Mouse (Mus musculus): Measurements from ENCODE around the gene Gipc3.
A peak's percentile ranks its signal among the peaks of the same experiment; 100 is the strongest.

Gipc3 gene

GRCm38 (mm10) chr10:81366477-81367206 lies 23.6 kb upstream of the Gipc3 start:
- DNase-seq, result no peak

GRCm38 (mm10) chr10:81365672-81366476 lies 22.8 kb upstream of the Gipc3 start, which contains the start of gene 4930404N11Rik:
4930404N11Rik (minus strand) TSS chr10:81365816.
- DNase-seq, result no peak

GRCm38 (mm10) chr10:81365073-81365472 lies 22.0 kb upstream of the Gipc3 start:
- DNase-seq, result peak; percentile 96

- DNase-seq, result peak; percentile 96
These were observed 21.6 kb upstream of the Gipc3 start for GRCm38 (mm10) chr10:81364666-81365065.

GRCm38 (mm10) chr10:81363436-81364346 lies 20.6 kb upstream of the Gipc3 start:
- peak; percentile 96 for DNase-seq

GRCm38 (mm10) chr10:81362336-81362949 lies 19.4 kb upstream of the Gipc3 start:
- DNase-seq, result no peak

- no peak for DNase-seq
These were observed 17.7 kb upstream of the Gipc3 start for GRCm38 (mm10) chr10:81360721-81361120.

GRCm38 (mm10) chr10:81358841-81359240 lies 15.8 kb upstream of the Gipc3 start:
- no peak for DNase-seq

- DNase-seq, result peak; percentile 94
These were observed 15.1 kb upstream of the Gipc3 start for GRCm38 (mm10) chr10:81358209-81358608.

- DNase-seq, result peak; percentile 99
These were observed 14.2 kb upstream of the Gipc3 start, which contains the start of gene Mfsd12 for GRCm38 (mm10) chr10:81356991-81357844. Mfsd12 (plus strand) TSS chr10:81357491.

- peak; percentile 96 for DNase-seq
These were observed 13.4 kb upstream of the Gipc3 start for GRCm38 (mm10) chr10:81356352-81356990.

- no peak for DNase-seq
These were observed 12.5 kb upstream of the Gipc3 start for GRCm38 (mm10) chr10:81355533-81355932.

- peak; percentile 92 for DNase-seq
These were observed 11.8 kb upstream of the Gipc3 start for GRCm38 (mm10) chr10:81354738-81355477.

GRCm38 (mm10) chr10:81351678-81352291 lies 8.7 kb upstream of the Gipc3 start:
- peak; percentile 93 for DNase-seq

- peak; percentile 100 for DNase-seq
These were observed 7.4 kb upstream of the Gipc3 start, which contains the start of gene Hmg20b for GRCm38 (mm10) chr10:81350351-81351063. Hmg20b (minus strand) TSS chr10:81350480.

- DNase-seq, result no peak
These were observed 6.9 kb upstream of the Gipc3 start for GRCm38 (mm10) chr10:81349961-81350350.

GRCm38 (mm10) chr10:81349146-81349545 lies 6.1 kb upstream of the Gipc3 start:
- DNase-seq, result peak; percentile 97

- peak; percentile 95 for DNase-seq
These were observed 3.5 kb upstream of the Gipc3 start for GRCm38 (mm10) chr10:81346453-81347067.
